Comparison of ENCODE assay signal across 25 mouse cellular contexts in the genomic region with DNA sequence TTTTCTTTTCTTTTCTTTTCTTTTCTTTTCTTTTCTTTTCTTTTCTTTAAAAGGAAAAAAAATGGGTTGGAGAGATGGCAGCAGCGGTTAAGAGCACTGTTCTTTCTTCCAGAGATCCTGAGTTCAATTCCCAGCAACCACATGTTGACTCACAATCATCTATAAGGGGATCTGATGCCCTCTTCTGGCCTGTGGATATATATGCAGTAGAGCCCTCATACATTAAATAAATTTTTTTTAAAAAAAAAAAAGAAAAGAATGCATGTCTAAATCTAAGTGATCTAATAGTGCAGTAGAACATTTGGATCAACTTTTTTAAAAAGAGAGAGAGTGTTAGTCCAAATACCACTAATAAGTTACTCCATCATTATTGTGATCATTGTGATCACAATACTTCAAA. TPM values are rescaled to one million over a fixed set of nuclear protein-coding genes. Genes with fewer than 3 reads are reported as not detected.
"Had no signal": no experiment of that assay in that cellular context is flagged by ENCODE, and none has a peak within 500 bp of the region (broad histone marks: within the 10 kb centered on the region; RNA-seq: fewer than 3 reads in every experiment).

No protein-coding gene starts in this region.

- H3K9ac ChIP-seq: liver, embryonic 15.5 days; lung, embryonic 14.5 days; neural tube, embryonic 12.5 days; stomach, embryonic 15.5 days had no signal

- H3K4me2 ChIP-seq: liver, embryonic 11.5 days; liver, embryonic 15.5 days; lung, embryonic 14.5 days; neural tube, embryonic 12.5 days; stomach, embryonic 15.5 days had no signal

- H3K27ac ChIP-seq: limb, embryonic 10.5 days; liver, embryonic 15.5 days; midbrain, embryonic 10.5 days; neural tube, embryonic 12.5 days; stomach, embryonic 15.5 days had no signal

- H3K9me3 ChIP-seq: limb, embryonic 10.5 days; liver, embryonic 15.5 days; midbrain, embryonic 10.5 days; neural tube, embryonic 12.5 days; stomach, embryonic 15.5 days had no signal

- H3K27me3 ChIP-seq: liver, embryonic 15.5 days; neural tube, embryonic 12.5 days; stomach, embryonic 15.5 days had no signal

- H3K4me3 ChIP-seq: limb, embryonic 10.5 days; liver, embryonic 15.5 days; midbrain, embryonic 10.5 days; neural tube, embryonic 12.5 days; stomach, embryonic 15.5 days had no signal

- H3K4me1 ChIP-seq: limb, embryonic 10.5 days; liver, embryonic 15.5 days; midbrain, embryonic 10.5 days; neural tube, embryonic 12.5 days; stomach, embryonic 15.5 days had no signal

- DNase-seq: kidney, adult 2 months; kidney, postnatal 25 days; layer of hippocampus, adult 9-11 months; lung, embryonic 14.5 days; lung, postnatal 10 days; lung, postnatal 4 days; midbrain, embryonic 14.5 days; retina, postnatal 1 day; right cerebral cortex, postnatal 14 days; thymus, adult 2 months; thymus, postnatal 25 days had no signal

- H3K36me3 ChIP-seq: limb, embryonic 10.5 days; liver, embryonic 15.5 days; midbrain, embryonic 10.5 days; neural tube, embryonic 12.5 days; stomach, embryonic 15.5 days had no signal

RNA-seq across cellular contexts. Expression of a gene that starts 4.4 kb away (rescaled TPM):
- total RNA-seq: left cerebral cortex, postnatal 14 days; megakaryocyte, adult 5-6 weeks; monocyte, adult 5-6 weeks; neutrophil, adult 5-6 weeks had no signal
- polyA plus RNA-seq: kidney, adult 2 months; kidney, embryonic 16.5 days; limb, embryonic 10.5 days; limb, embryonic 14.5 days; liver, embryonic 11.5 days; liver, embryonic 15.5 days; lung, embryonic 14.5 days; midbrain, embryonic 10.5 days; midbrain, embryonic 14.5 days; neural tube, embryonic 12.5 days; spleen, adult 2 months; stomach, embryonic 15.5 days; testis, adult 2 months; thymus, adult 2 months had no signal

RNA-seq across cellular contexts. Expression of a gene that starts 6.0 kb away (rescaled TPM):
- total RNA-seq: left cerebral cortex, postnatal 14 days; megakaryocyte, adult 5-6 weeks; monocyte, adult 5-6 weeks; neutrophil, adult 5-6 weeks had no signal
- polyA plus RNA-seq: kidney, adult 2 months; kidney, embryonic 16.5 days; limb, embryonic 10.5 days; limb, embryonic 14.5 days; liver, embryonic 11.5 days; liver, embryonic 15.5 days; lung, embryonic 14.5 days; midbrain, embryonic 10.5 days; midbrain, embryonic 14.5 days; neural tube, embryonic 12.5 days; spleen, adult 2 months; stomach, embryonic 15.5 days had no signal

RNA-seq across cellular contexts. Expression of a gene that starts 34.6 kb away (rescaled TPM):
- total RNA-seq: left cerebral cortex, postnatal 14 days; megakaryocyte, adult 5-6 weeks; monocyte, adult 5-6 weeks; neutrophil, adult 5-6 weeks had no signal
- polyA plus RNA-seq: kidney, adult 2 months; kidney, embryonic 16.5 days; limb, embryonic 10.5 days; limb, embryonic 14.5 days; liver, embryonic 11.5 days; liver, embryonic 15.5 days; lung, embryonic 14.5 days; midbrain, embryonic 10.5 days; midbrain, embryonic 14.5 days; neural tube, embryonic 12.5 days; spleen, adult 2 months; stomach, embryonic 15.5 days; testis, adult 2 months; thymus, adult 2 months had no signal
